Mouse (Mus musculus): ENCODE data around the gene Prkci. TPM values are rescaled to one million over a fixed set of nuclear protein-coding genes. Genes with fewer than 3 reads are reported as not detected.
A peak's percentile ranks its signal among the peaks of the same experiment; 100 is the strongest.

The Prkci gene
- polyA plus RNA-seq, 1 experiment = not detected

DNA sequence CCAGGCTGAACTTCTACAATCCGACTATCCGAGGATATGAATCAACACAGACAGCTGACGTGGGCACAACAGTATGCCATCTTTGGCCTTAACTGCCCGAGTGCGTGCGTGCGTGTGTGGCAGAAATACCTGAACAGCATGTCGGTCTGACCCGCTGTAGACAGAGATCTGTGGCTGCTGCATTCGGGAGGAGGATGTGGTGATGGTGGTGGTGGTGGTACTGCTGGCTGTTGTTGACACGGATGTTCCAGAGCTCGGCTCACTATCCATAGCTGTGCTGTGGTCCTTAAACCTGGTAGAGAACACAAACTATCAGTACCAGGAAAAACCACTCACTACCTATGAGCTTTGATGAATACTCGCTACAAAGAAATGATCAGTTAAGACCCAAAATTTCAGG is 29.9 kb upstream of the Prkci start:
- no peak overlapping the region for H3K4me3 ChIP-seq (ENCODE audit: insufficient read depth, low read depth, low read length)
- 96% methylated on average over 13 of the region's 13 CpGs for WGBS
- 0 out of 2 replicates have a peak, but pooled peaks cover 5% of the 10 kb centered on the region for H3K4me1 ChIP-seq (ENCODE audit: control insufficient read depth, insufficient read depth, low read length)
- no peak overlapping the region for H3K27ac ChIP-seq (ENCODE audit: insufficient read depth, low read depth, low read length)
- TF ChIP-seq POLR2A (IDR thresholded peaks at IDR 0.05; ENCODE audit: insufficient read depth, low read depth, low read length) = no peak
- no peak for TF ChIP-seq CTCF (IDR thresholded peaks at IDR 0.05; ENCODE audit: insufficient read depth, low read depth, low read length)

DNA sequence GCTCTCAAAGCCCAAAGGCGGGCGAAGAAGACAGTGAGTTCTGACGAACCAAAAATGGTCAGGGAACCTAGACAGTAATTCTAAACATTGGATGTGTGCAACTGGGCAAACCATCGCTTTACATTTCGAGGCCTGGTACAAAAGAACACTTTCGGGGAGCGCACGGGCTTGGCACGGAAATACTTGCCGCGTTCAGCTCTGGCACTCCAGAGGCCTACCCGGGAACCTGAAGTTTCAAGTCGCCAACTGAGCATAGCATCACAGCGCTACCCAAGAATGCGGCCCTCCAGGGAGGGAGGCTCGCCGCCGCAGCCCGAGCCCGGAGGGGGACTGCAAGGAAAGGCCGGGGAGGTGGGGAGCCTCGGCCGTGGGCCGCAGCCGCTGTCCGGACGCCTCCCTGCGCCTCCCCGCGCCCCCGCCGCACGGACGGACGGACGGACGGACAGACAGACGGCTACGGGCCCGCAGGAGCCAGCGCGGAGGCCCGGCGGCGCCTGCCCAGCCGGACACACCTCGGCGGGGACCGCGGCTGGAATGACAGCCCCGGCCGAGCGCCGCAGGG is 26.9 kb upstream of the Prkci start:
- whole genome bisulfite sequencing = under 1% methylated on average over 51 of the region's 54 CpGs
- Histone ChIP-seq H3K4me1 (ENCODE audit: control insufficient read depth, insufficient read depth, low read length) (0 out of 2 replicates have a peak, but pooled peaks cover 2% of the 10 kb centered on the region), H3K4me3 (ENCODE audit: insufficient read depth, low read depth, low read length) (peak overlapping the region; percentile 66), H3K27ac (ENCODE audit: insufficient read depth, low read depth, low read length) (peak overlapping the region; percentile 67)
- TF ChIP-seq CTCF (IDR thresholded peaks at IDR 0.05; ENCODE audit: insufficient read depth, low read depth, low read length) (no peak), POLR2A (IDR thresholded peaks at IDR 0.05; ENCODE audit: insufficient read depth, low read depth, low read length) (no peak)

DNA sequence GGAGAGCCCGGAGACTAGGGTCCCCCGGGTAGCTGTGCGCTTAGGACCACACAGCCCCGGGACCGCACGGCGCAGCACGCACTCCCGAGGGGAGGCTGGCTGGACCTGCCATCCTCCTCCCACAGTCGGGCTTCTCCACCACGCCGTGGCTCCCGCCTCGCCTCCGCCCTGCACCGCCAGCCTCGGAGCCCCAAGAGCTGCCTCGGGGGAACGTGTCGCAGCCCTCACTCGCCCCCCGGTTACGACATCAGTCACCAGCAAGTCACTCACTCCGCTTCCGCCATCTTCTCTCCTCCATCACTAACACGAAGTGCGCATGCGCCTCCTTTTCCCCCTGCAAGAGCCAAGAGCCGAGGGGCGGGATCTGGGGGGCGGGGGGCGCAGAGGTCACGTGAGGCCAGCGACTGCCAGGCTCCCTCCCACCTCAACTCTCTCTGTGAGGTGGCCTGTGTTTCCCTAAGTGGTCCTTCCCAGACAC is 26.4 kb upstream of the Prkci start, which contains the start of gene Phc3:
TSS of gene Phc3 (minus strand) at position 312 of the 478 bp plus-strand sequence.
- H3K4me1 ChIP-seq (ENCODE audit: control insufficient read depth, insufficient read depth, low read length) = 0 out of 2 replicates have a peak, but pooled peaks cover 2% of the 10 kb centered on the region
- H3K4me3 ChIP-seq (ENCODE audit: insufficient read depth, low read depth, low read length) = peak within 1 kb of the TSS; percentile 66
- WGBS = under 1% methylated on average over 34 of the region's 34 CpGs
- TF ChIP-seq CTCF (IDR thresholded peaks at IDR 0.05; ENCODE audit: insufficient read depth, low read depth, low read length) = no peak
- TF ChIP-seq POLR2A (IDR thresholded peaks at IDR 0.05; ENCODE audit: insufficient read depth, low read depth, low read length) = peak; percentile 62
- peak within 1 kb of the TSS; percentile 67 for H3K27ac ChIP-seq (ENCODE audit: insufficient read depth, low read depth, low read length)

DNA sequence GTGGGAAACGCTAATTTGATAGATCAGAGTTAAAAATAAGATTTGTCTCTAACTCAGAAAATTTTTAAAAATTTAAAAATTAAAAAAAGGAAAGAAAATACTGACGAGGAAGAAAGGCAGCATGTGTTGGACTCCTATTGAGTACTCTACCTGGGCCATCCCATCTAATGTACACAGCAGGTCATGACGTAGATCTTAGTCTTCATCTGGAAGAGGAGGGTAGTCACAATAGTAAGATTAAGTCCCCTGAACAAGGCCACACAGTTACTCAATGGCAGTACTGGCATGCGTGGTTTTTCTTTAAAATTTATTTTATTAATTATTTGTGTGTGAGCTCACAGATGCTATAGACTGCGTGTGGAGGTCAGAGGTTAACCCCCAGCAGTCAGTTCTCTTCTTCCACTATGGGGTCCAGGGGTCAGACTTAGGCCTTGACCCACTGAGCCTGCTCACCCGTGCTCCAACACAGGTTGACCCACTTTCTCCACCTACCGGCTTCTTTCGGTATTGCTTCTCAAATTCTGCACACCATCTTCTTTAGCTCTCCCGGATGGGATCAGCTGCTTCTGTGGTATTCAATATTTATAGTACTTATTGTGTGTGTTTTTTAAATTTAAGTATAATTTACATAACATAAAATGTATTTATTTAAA is 20.3 kb upstream of the Prkci start:
- H3K4me3 ChIP-seq (ENCODE audit: insufficient read depth, low read depth, low read length) = no peak overlapping the region
- TF ChIP-seq CTCF (IDR thresholded peaks at IDR 0.05; ENCODE audit: insufficient read depth, low read depth, low read length) = peak; percentile 38; the same call in 1 of the 2 replicates
- TF ChIP-seq POLR2A (IDR thresholded peaks at IDR 0.05; ENCODE audit: insufficient read depth, low read depth, low read length) = no peak
- H3K4me1 ChIP-seq (ENCODE audit: control insufficient read depth, insufficient read depth, low read length) = no peaks in the 10 kb centered on the region
- H3K27ac ChIP-seq (ENCODE audit: insufficient read depth, low read depth, low read length) = no peak overlapping the region
- WGBS = 50% methylated on average over 9 of the region's 9 CpGs

DNA sequence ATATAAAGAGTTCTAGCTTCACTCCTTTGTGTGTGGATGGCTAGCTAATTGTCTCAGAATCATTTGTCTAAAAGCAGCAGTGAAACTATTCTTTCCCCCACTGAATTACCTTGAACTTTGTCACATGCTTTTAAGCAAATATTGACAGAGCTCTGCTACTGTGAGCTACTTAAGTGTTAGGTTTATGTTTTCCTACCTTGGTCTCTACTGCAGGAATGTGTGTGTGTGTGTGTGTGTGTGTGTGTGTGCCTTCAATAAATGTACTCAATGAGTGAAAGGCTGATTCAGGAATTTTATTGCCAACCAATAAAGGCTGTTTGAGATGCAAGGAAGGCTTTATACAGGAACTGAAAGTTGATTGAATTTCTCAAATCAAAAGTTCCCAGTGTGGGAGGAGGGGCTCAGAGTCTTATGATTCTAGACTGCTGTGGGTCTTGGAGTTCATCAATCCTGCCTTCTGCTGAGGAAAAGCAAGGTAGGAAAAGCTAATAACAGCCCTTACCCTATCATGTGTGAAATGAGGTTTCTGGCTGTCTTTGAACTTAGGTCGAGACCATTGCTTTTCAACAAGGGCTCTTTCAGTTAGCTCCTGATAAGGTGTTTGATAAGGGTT is 18.4 kb upstream of the Prkci start:
- no peaks in the 10 kb centered on the region for H3K4me1 ChIP-seq (ENCODE audit: control insufficient read depth, insufficient read depth, low read length)
- TF ChIP-seq CTCF (IDR thresholded peaks at IDR 0.05; ENCODE audit: insufficient read depth, low read depth, low read length) (no peak), POLR2A (IDR thresholded peaks at IDR 0.05; ENCODE audit: insufficient read depth, low read depth, low read length) (no peak)
- 95% methylated on average over 1 of the region's 1 CpGs for WGBS
- no peak overlapping the region for H3K4me3 ChIP-seq (ENCODE audit: insufficient read depth, low read depth, low read length)
- no peak overlapping the region for H3K27ac ChIP-seq (ENCODE audit: insufficient read depth, low read depth, low read length)

DNA sequence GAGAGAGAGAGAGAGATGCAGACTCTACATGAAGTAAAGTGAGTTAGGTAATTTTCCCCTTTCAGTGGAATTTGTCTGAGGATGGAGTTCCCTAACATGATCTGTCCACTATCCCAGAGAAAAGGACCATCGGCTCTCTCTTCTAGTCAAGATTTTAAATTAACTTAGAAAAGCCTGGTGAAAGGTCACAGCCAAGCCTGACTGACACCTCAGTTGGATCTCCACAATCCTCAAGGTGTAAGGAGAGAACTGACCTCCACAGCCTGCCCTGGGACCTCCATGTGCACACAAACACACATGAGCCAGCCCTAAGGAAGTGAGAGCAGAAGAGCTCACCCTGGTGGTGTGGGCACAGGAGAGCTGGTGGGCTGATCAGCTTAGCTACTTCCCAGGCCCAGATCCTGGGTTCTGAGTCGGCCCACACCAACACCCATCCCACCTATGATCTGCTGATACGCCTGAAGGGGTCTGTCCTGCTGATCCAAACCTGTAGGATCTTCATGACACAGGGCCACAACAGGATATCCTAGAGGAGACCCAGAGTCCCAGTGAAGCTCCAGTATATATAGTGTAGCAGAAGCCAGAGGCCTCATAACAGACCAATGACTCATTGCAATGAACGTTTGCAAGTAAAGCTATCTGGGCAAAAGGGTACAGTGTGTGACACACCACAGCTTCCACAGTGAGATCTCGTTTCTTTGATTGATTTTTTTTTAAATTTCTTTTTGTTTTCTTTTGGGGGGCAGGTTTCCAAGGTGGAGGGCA is 13.7 kb upstream of the Prkci start:
- Histone ChIP-seq H3K4me1 (ENCODE audit: control insufficient read depth, insufficient read depth, low read length) (no peaks in the 10 kb centered on the region), H3K27ac (ENCODE audit: insufficient read depth, low read depth, low read length) (no peak overlapping the region), H3K4me3 (ENCODE audit: insufficient read depth, low read depth, low read length) (no peak overlapping the region)
- 82% methylated on average over 5 of the region's 5 CpGs for WGBS
- TF ChIP-seq POLR2A (IDR thresholded peaks at IDR 0.05; ENCODE audit: insufficient read depth, low read depth, low read length) = no peak
- no peak for TF ChIP-seq CTCF (IDR thresholded peaks at IDR 0.05; ENCODE audit: insufficient read depth, low read depth, low read length)

DNA sequence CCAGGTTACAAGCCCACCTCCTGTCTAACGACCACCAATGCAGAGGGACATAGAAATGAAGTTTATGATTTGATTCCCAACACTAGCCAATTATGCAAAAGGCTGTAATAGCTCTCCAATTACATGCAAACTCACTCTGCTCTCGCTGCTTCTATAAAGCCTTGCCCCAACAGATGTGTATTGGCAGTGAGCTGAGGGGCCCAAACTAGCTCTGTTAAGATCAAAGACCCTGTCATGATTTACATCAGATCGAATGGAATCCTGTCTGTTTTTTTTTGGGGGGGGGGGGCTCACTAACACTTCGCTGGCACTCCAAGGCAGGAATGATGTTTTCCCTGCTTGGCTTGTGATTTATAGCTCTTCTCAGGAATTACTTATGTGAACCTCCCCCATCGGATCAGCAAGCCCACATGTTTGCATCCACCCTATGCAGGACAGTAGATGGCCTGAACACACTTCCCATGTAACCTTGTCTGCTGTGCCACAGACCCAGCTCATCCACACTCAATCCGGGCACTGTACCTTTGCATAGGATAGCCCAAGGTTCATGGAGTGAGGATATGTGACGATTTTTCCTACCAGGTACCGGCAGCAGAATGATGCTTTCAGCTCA is 12.5 kb upstream of the Prkci start:
- H3K4me1 ChIP-seq (ENCODE audit: control insufficient read depth, insufficient read depth, low read length) = peaks cover 2% of the 10 kb centered on the region
- H3K27ac ChIP-seq (ENCODE audit: insufficient read depth, low read depth, low read length) = no peak overlapping the region
- H3K4me3 ChIP-seq (ENCODE audit: insufficient read depth, low read depth, low read length) = no peak overlapping the region
- WGBS = 79% methylated on average over 8 of the region's 8 CpGs
- TF ChIP-seq POLR2A (IDR thresholded peaks at IDR 0.05; ENCODE audit: insufficient read depth, low read depth, low read length) (no peak), CTCF (IDR thresholded peaks at IDR 0.05; ENCODE audit: insufficient read depth, low read depth, low read length) (no peak)

All from olfactory bulb, adult 2 months (tissue).